ENCODE assay signal across 19 mouse cellular contexts in genomic region chr13:57003565-57004132, GRCm38 (mm10).
DNase-seq lines count a peak whose midpoint lies in the region; ATAC-seq and TF ChIP-seq lines count a peak whose summit lies in the region.
"Had no signal": no experiment of that assay in that cellular context is flagged by ENCODE, and none has a peak within 500 bp of the region (broad histone marks: within the 10 kb centered on the region; RNA-seq: fewer than 3 reads in every experiment).

No protein-coding gene starts in this region.

- no peak overlapping the region for H3K9ac ChIP-seq in embryonic facial prominence, embryonic 11.5 days (replicated peaks; ENCODE audit: low read length)
- H3K9ac ChIP-seq in stomach, embryonic 14.5 days (replicated peaks; ENCODE audit: low read depth, low read length): no peak overlapping the region
- no peak overlapping the region for H3K9ac ChIP-seq in stomach, postnatal 0 days (ENCODE audit: low read length)
- H3K9ac ChIP-seq in midbrain, embryonic 12.5 days (replicated peaks): no peak overlapping the region
- H3K9ac ChIP-seq: embryonic facial prominence, embryonic 12.5 days; heart, embryonic 13.5 days had no signal

- no peak for TF ChIP-seq CTCF in stomach, postnatal 0 days (IDR thresholded peaks at IDR 0.05; ENCODE audit: low read depth)

- H3K4me2 ChIP-seq in embryonic facial prominence, embryonic 11.5 days (ENCODE audit: low read depth, low read length): no peak overlapping the region
- H3K4me2 ChIP-seq in stomach, embryonic 14.5 days (replicated peaks; ENCODE audit: low read depth, low read length): no peak overlapping the region
- H3K4me2 ChIP-seq in stomach, postnatal 0 days (replicated peaks; ENCODE audit: low read depth): no peak overlapping the region
- H3K4me2 ChIP-seq in midbrain, embryonic 12.5 days (replicated peaks): no peak overlapping the region
- H3K4me2 ChIP-seq: embryonic facial prominence, embryonic 12.5 days; heart, embryonic 13.5 days had no signal

- no peaks in the 10 kb centered on the region for H3K36me3 ChIP-seq in embryonic facial prominence, embryonic 11.5 days (replicated peaks; ENCODE audit: control insufficient read depth, insufficient read depth, low read depth, low read length)
- H3K36me3 ChIP-seq in embryonic facial prominence, embryonic 10.5 days (replicated peaks): no peaks in the 10 kb centered on the region
- no peaks in the 10 kb centered on the region for H3K36me3 ChIP-seq in stomach, embryonic 14.5 days (ENCODE audit: control insufficient read depth, insufficient read depth, low read length)
- no peaks in the 10 kb centered on the region for H3K36me3 ChIP-seq in stomach, postnatal 0 days (ENCODE audit: control insufficient read depth, insufficient read depth, low read length)
- H3K36me3 ChIP-seq in midbrain, embryonic 12.5 days: no peaks in the 10 kb centered on the region
- H3K36me3 ChIP-seq: embryonic facial prominence, embryonic 12.5 days; heart, embryonic 13.5 days had no signal

- no peak for ATAC-seq in embryonic facial prominence, embryonic 11.5 days (replicated peaks; ENCODE audit: insufficient number of reproducible peaks, low FRiP score, low TSS enrichment, low read depth)
- peak; percentile 71; the same call in 1 of the 2 replicates for ATAC-seq in stomach, embryonic 14.5 days (ENCODE audit: insufficient number of reproducible peaks, insufficient read depth, low FRiP score, low read depth)
- ATAC-seq in stomach, postnatal 0 days (ENCODE audit: low FRiP score, low TSS enrichment): no peak
- no peak for ATAC-seq in midbrain, embryonic 12.5 days (ENCODE audit: low FRiP score, low read depth)
- ATAC-seq: intestine, postnatal 0 days had no signal

- WGBS in embryonic facial prominence, embryonic 11.5 days: 29% methylated on average over 8 of the region's 8 CpGs
- 31% methylated on average over 8 of the region's 8 CpGs for WGBS in embryonic facial prominence, embryonic 10.5 days
- WGBS in stomach, embryonic 14.5 days: 37% methylated on average over 8 of the region's 8 CpGs
- 34% methylated on average over 8 of the region's 8 CpGs for WGBS in stomach, postnatal 0 days
- 34% methylated on average over 8 of the region's 8 CpGs for WGBS in midbrain, embryonic 12.5 days

- H3K9me3 ChIP-seq in embryonic facial prominence, embryonic 11.5 days (replicated peaks; ENCODE audit: control insufficient read depth, low read length): no peaks in the 10 kb centered on the region
- H3K9me3 ChIP-seq in embryonic facial prominence, embryonic 10.5 days: no peaks in the 10 kb centered on the region
- no peaks in the 10 kb centered on the region for H3K9me3 ChIP-seq in stomach, embryonic 14.5 days (ENCODE audit: control insufficient read depth, low read depth, low read length)
- no peaks in the 10 kb centered on the region for H3K9me3 ChIP-seq in stomach, postnatal 0 days (ENCODE audit: control insufficient read depth, low read length)
- no peaks in the 10 kb centered on the region for H3K9me3 ChIP-seq in midbrain, embryonic 12.5 days
- H3K9me3 ChIP-seq: embryonic facial prominence, embryonic 12.5 days; heart, embryonic 13.5 days had no signal

- peak; percentile 9 for DNase-seq in embryonic facial prominence, embryonic 11.5 days (ENCODE audit: low spot score)
- DNase-seq in embryonic facial prominence, embryonic 10.5 days (ENCODE audit: low spot score): no peak
- no peak for DNase-seq in stomach, postnatal 0 days (ENCODE audit: low spot score)
- DNase-seq in retina, postnatal 1 day: peak; percentile 38
- no peak for DNase-seq in layer of hippocampus, postnatal 10 days (ENCODE audit: low spot score in 2 of 2)
- no peak for DNase-seq in layer of hippocampus, postnatal 25 days (ENCODE audit: extremely low spot score in 1 of 2, low spot score in 1 of 2)
- DNase-seq: cerebellum, adult 11-12 months; cerebellum, postnatal 25 days; gastrocnemius, adult 2 months; heart, postnatal 4 days; lung, postnatal 10 days; right cerebral cortex, postnatal 25 days had no signal

- no peak overlapping the region for H3K4me3 ChIP-seq in embryonic facial prominence, embryonic 11.5 days (ENCODE audit: low read depth, low read length)
- no peak overlapping the region for H3K4me3 ChIP-seq in embryonic facial prominence, embryonic 10.5 days
- no peak overlapping the region for H3K4me3 ChIP-seq in stomach, embryonic 14.5 days (ENCODE audit: low read depth, low read length)
- H3K4me3 ChIP-seq in stomach, postnatal 0 days (ENCODE audit: low read depth, low read length): no peak overlapping the region
- H3K4me3 ChIP-seq in midbrain, embryonic 12.5 days: no peak overlapping the region
- H3K4me3 ChIP-seq: embryonic facial prominence, embryonic 12.5 days; gastrocnemius, adult 2 months; heart, embryonic 13.5 days; megakaryocyte, embryonic 14.5 days had no signal

- TF ChIP-seq EP300 in stomach, postnatal 0 days (optimal IDR thresholded peaks at IDR 0.05): no peak

- no peak overlapping the region for H3K27ac ChIP-seq in embryonic facial prominence, embryonic 11.5 days (replicated peaks; ENCODE audit: low read depth, low read length)
- H3K27ac ChIP-seq in embryonic facial prominence, embryonic 10.5 days (replicated peaks): no peak overlapping the region
- no peak overlapping the region for H3K27ac ChIP-seq in stomach, embryonic 14.5 days (ENCODE audit: low read length)
- H3K27ac ChIP-seq in stomach, postnatal 0 days (replicated peaks): no peak overlapping the region
- 0 out of 2 replicates have a peak overlapping the region, but pooled peaks have one; percentile 15 for H3K27ac ChIP-seq in midbrain, embryonic 12.5 days (replicated peaks)
- H3K27ac ChIP-seq: embryonic facial prominence, embryonic 12.5 days; gastrocnemius, adult 2 months; heart, embryonic 13.5 days had no signal

- H3K4me1 ChIP-seq in embryonic facial prominence, embryonic 11.5 days (ENCODE audit: control insufficient read depth, insufficient read depth, low read length): no peaks in the 10 kb centered on the region
- peaks cover 6% of the 10 kb centered on the region; the same call in 1 of the 2 replicates for H3K4me1 ChIP-seq in embryonic facial prominence, embryonic 10.5 days
- H3K4me1 ChIP-seq in stomach, embryonic 14.5 days (ENCODE audit: control insufficient read depth, insufficient read depth, low read length): no peaks in the 10 kb centered on the region
- H3K4me1 ChIP-seq in stomach, postnatal 0 days (replicated peaks; ENCODE audit: control insufficient read depth, insufficient read depth): no peaks in the 10 kb centered on the region
- H3K4me1 ChIP-seq in midbrain, embryonic 12.5 days: peaks cover 20% of the 10 kb centered on the region
- H3K4me1 ChIP-seq: embryonic facial prominence, embryonic 12.5 days; heart, embryonic 13.5 days; megakaryocyte, embryonic 14.5 days had no signal

- H3K27me3 ChIP-seq in embryonic facial prominence, embryonic 11.5 days (ENCODE audit: control insufficient read depth, insufficient read depth, low read length): no peaks in the 10 kb centered on the region
- no peaks in the 10 kb centered on the region for H3K27me3 ChIP-seq in embryonic facial prominence, embryonic 10.5 days (replicated peaks; ENCODE audit: low read depth, poor library complexity, severe bottlenecking)
- no peaks in the 10 kb centered on the region for H3K27me3 ChIP-seq in stomach, embryonic 14.5 days (ENCODE audit: control insufficient read depth, insufficient read depth, low read length)
- H3K27me3 ChIP-seq in stomach, postnatal 0 days (ENCODE audit: control insufficient read depth, insufficient read depth, low read length): no peaks in the 10 kb centered on the region
- H3K27me3 ChIP-seq in midbrain, embryonic 12.5 days: no peaks in the 10 kb centered on the region
- H3K27me3 ChIP-seq: CH12.LX; embryonic facial prominence, embryonic 12.5 days; heart, embryonic 13.5 days; megakaryocyte, embryonic 14.5 days had no signal

Comparison
In these comparisons a context has a peak if more than half of its experiments do, and no peak if none do; other contexts are left out.
1. DNase-seq: peak in embryonic facial prominence, embryonic 11.5 days (single experiment) and retina, postnatal 1 day (single experiment); none in embryonic facial prominence, embryonic 10.5 days (single experiment), stomach, postnatal 0 days (single experiment), layer of hippocampus, postnatal 10 days (0 of 2) and layer of hippocampus, postnatal 25 days (0 of 2).